Mouse (Mus musculus) testis, postnatal 14 days (tissue): Measurements from ENCODE around the gene Rab3b.

Experiments used
- DNase-seq: peaks from one replicate; pipeline ENCODE4 v3.0.0; 2021; ENCODE audit warnings: low spot score

Gene Rab3b

DNA sequence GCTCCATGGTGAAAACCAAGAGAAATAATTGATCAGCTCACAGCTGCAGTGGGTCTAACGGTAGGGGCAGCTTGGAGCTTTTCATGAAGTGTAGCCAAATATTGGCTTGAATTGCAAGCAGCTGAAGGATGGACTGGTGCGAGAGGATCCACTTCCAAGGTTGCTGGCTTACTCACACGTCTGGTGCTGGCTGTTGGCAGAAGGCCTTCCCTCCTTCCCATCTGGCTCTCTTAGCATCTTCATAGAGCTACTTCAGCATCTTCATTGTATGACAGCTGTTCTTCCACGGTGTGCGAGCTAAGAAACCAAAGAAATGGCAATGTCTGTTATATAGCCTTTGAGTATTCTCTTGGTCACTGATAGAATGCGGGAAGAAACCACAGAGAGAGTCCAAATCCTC, 12.0 kb downstream of the Rab3b start:
- DNase-seq, result no peak

GRCm38 (mm10) chr4:108900421-108900820, 21.6 kb downstream of the Rab3b start:
- no peak for DNase-seq

DNA sequence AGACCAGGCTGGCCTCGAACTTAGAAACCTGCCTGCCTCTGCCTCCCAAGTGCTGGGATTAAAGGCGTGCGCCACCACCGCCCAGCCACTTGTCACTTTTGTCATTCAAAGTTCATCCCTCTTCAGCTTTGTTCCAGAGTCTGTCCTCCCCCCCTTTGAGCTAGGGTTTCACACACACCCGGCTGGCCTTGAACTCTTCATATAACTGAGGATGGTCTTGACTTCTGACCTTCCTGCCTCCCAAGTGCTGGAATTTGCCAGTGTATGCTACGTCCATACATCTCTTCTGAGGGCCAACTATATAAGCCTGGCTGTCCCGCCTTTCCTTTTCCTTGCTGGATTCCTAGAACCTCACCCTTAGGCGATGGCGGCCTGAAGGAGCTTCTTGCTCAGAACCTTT, 24.0 kb downstream of the Rab3b start:
- DNase-seq, result no peak

DNA sequence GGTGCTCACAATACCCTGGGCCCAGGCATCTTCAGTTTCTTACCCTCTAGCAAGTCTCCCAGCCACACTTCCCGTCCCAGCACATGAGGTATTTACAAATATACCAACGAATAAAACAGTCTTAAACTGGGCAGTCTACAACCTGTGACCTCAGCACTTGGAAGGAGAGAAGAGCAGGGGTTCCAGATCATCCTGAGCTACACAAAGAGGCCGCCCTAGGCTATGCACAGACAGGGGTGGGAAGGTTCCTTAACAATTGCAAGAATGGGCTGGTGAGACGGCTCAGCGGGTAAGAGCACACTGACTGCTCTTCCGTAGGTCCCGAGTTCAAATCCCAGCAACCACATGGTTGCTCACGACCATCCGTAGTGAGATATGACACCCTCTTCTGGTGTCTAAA, 24.5 kb downstream of the Rab3b start:
- DNase-seq, result no peak

GRCm38 (mm10) chr4:108904076-108904475, 25.2 kb downstream of the Rab3b start:
- DNase-seq, result peak; percentile 12

DNA sequence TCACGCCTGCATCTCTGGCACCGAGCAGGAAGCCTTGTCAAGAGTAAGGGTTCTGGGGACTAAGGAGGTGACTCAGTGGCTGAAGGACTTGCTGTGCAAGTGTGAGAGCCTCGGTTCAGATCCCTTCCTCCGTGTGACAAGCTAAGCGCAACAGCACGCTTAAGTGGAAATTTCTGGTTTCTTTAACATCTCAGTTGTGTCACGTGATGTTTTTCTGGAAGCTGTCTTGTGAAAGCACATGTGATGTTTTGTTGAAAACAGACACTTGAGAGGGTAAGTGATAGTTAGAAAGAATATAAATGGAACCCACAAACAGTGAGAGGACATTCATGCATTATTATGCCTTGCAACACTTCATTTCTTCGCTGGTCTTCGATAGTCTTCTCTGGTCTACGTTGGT, 25.9 kb downstream of the Rab3b start:
- no peak for DNase-seq

- no peak for DNase-seq
Measured at GRCm38 (mm10) chr4:108905859-108906258, 27.0 kb downstream of the Rab3b start.

- no peak for DNase-seq
Measured at GRCm38 (mm10) chr4:108907475-108907874, 28.6 kb downstream of the Rab3b start.

- DNase-seq, result no peak
Measured at GRCm38 (mm10) chr4:108909872-108910425, 31.1 kb downstream of the Rab3b start.

DNA sequence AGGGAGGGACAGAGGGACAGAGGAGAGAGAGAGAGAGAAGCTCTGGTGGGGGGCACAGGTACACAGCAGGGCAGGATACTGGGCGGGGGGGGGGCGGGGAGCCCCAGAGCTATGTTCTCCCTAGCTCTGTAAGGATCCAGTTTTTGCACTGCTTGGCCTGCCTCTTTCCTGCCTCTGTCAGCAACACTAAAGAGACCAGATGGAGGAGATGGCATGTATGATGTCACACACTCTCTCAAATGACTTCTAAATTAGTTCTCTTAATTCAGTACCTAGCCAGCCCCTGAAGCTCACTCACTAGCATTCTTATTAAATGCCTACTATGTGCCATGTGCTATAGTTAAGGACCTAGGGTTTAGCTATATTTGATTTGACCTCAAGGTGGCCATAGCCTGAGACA, 33.0 kb downstream of the Rab3b start:
- no peak for DNase-seq

DNA sequence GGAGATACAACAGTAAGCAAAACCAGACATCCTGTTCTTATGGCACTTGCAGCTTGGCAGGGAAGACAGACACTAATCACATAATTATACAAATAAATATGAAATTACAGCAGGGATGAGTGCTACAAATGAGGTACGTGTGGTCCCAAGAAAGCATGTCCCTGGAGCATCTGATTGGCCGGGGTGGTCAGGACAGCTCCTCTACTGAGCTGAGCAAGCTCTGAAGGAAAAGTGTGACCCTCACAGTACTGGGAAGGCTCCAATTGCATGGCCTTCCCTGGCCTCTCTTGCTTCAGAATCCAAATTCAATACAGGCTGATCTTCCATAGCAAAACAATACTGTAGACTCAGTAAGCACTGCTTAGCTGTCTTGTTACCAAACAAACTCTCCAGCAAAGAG, 34.3 kb downstream of the Rab3b start:
- no peak for DNase-seq

DNA sequence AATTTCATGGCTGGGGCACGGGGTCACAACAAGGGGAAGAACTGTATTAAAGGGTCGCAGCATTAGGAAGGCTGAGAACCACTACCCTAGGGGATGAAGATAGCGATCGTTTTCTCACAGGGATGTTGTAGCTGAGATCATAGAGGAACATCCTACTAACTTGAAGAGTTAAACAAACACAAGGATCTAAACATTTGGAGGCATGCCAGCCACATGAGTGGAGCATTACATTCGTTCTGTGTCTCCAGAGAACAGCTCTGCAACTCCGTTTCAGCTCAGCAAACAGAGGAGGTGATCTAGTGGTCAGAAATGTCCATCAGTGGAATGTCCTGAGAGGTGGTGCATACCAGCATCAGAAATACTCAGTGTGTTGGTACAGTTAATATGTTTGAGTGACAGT, 35.5 kb downstream of the Rab3b start:
- DNase-seq, result no peak

DNA sequence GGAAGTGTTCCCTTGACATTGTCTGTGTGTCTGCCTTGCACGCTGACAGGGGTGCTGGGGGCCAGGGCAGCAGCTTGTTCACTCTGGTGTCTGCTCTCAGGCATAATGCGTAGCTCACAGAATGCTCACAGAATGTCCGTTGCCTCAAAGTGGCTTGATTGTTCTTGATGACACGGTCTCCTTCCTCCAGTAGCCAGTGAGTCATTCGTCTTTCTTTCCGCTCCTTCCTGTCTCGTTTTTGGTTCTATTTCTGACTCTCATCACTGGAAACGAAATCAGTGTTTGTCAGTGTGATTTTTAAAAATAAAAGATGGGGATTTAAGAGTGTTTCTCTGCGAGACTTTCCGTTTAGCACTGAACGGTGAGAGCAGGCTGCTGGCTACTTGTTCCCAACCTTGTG, 36.2 kb downstream of the Rab3b start:
- no peak for DNase-seq

- DNase-seq, result no peak
Measured at GRCm38 (mm10) chr4:108917654-108918053, 38.8 kb downstream of the Rab3b start.

GRCm38 (mm10) chr4:108927945-108928344, 49.1 kb downstream of the Rab3b start:
- DNase-seq, result peak; percentile 61

- no peak for DNase-seq
Measured at GRCm38 (mm10) chr4:108933163-108933562, 54.3 kb downstream of the Rab3b start.

DNA sequence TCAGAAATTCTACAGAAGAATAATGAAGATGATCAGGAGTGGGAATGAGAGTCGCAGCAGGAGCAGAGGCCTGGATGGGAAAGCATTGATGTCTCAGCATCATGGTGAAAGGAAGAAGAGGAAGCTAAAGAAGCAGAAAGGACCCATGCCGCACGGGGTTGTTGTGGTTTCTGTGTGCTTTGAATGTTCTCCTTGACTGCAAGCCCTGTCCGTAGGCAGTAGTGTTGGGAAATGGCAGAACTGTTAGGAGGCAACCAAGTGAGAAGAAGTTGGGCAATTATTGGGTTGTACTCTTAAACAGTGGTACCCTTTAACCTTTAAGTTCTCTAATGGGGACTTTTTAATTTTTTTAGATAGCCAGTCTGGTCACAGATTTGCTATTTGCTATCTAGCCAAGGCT, 56.0 kb downstream of the Rab3b start:
- DNase-seq, result no peak

GRCm38 (mm10) chr4:108937848-108938771, 59.2 kb downstream of the Rab3b start:
- peak; percentile 31 for DNase-seq

DNA sequence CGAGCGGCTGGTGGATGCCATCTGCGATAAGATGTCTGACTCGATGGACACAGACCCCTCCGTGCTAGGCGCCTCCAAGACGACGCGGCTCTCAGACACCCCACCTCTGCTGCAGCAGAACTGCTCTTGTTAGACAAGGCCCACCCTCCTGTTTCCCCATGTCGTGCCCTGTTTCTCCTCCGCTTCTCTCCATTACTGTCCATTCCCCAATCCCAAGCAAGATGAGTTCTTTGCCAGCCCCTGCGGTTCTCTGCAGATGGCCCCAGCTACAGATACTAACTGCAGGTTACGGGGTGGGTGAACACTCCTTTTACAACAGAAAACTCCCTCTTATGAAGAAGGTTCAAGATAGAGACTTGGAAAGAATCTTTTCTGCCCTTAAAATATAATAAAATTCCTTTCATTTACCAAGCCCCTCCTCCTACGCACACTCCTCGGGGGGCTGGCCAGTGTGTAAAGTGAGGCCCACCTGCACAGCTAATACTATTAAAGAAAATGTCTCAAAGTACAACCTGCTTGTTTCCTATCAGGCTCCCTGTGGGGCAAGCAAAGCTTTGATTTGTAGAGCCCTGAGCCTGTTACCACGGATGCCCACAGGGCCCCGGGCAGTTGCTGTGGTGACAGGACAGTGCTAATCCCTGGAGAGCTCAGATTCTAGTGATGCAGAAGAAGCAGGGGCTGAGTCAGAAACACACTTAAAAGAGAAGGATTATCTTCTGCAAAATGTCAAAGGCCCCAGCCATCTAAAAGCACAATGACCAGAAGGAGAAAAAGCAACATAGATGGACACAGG, 62.0 kb downstream of the Rab3b start:
- no peak for DNase-seq

GRCm38 (mm10) chr4:108942171-108942570, 63.3 kb downstream of the Rab3b start:
- no peak for DNase-seq

DNA sequence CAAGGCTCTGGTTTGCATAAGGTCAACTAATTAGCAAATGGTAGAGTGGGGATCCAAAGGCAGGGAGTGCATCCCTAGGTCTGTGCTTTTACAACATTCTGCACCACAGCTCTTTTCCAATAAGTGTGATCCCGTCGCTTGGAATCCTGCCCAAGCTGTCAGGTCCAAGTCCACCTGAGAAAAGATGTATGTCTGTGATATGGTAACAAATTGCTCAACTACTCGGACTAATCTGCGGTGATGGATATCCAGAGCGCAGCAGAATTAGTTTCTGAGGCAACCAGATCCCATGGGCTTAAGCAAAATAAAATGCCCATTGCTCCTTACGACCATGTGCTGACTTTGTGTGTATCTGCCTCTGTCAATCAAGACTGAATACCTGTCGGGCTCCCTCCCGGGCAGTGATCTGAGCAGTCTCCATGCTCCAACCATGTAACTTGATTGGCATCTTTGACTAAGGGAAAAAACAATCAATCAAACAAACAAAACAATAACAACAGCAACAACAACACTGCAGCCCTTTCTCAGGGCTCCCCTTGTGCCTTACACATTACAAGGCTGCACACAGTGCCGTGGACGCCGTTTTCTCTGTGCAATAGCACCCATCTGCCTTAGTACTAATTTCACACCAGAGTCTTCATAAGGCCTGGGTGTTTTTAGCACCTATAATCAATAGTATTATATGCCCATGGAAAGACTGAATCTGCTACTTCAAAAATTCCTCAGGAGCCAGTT, 64.3 kb downstream of the Rab3b start:
- no peak for DNase-seq

GRCm38 (mm10) chr4:108949168-108949567, 70.3 kb downstream of the Rab3b start:
- no peak for DNase-seq
